In the genomic region with DNA sequence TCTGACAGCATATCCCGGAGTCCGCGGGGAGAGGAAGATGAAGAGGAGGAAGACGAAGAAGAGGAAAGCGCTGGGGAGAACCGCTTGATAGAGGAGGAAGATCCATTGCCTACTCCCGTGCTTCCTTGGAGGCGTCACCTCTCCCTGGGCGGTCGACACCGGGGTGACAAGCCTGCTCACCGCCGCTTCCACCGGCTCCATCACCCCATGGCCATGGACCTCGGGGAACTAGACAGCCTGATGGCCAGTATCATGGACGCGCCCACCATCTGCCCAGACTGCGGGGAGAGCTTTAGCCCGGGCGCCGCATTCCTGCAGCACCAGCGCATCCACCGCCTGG, we compare ENCODE assay signal across 8 mouse cellular contexts. TPM values are rescaled to one million over a fixed set of nuclear protein-coding genes. Genes with fewer than 3 reads are reported as not detected.
A peak's percentile ranks its signal among the peaks of the same experiment; 100 is the strongest.
DNase-seq lines count a peak whose midpoint lies in the region; ATAC-seq and TF ChIP-seq lines count a peak whose summit lies in the region.

No protein-coding gene starts in this region.

- no peaks in the 10 kb centered on the region for H3K36me3 ChIP-seq in embryonic facial prominence, embryonic 11.5 days (replicated peaks; ENCODE audit: control insufficient read depth, insufficient read depth, low read depth, low read length)
- H3K36me3 ChIP-seq in hindbrain, embryonic 15.5 days: 0 out of 2 replicates have a peak, but pooled peaks cover 4% of the 10 kb centered on the region
- 0 out of 2 replicates have a peak, but pooled peaks cover 2% of the 10 kb centered on the region for H3K36me3 ChIP-seq in midbrain, embryonic 16.5 days (ENCODE audit: control insufficient read depth, insufficient read depth, low read length)

- WGBS in embryonic facial prominence, embryonic 11.5 days: 2% methylated on average over 21 of the region's 23 CpGs
- 5% methylated on average over 23 of the region's 23 CpGs for WGBS in hindbrain, embryonic 15.5 days
- WGBS in midbrain, embryonic 16.5 days: 4% methylated on average over 23 of the region's 23 CpGs

- DNase-seq in layer of hippocampus, adult 2 months (ENCODE audit: low spot score in 2 of 2): no peak
- DNase-seq in layer of hippocampus, postnatal 36 days: no peak
- no peak for DNase-seq in embryonic facial prominence, embryonic 11.5 days (ENCODE audit: low spot score)
- DNase-seq in cerebellum, adult 9-11 months: no peak
- no peak for DNase-seq in urinary bladder, adult 18-20 months (ENCODE audit: low spot score in 2 of 2)
- no peak for DNase-seq in ovary, postnatal 36 days (ENCODE audit: low spot score)

- peaks cover 20% of the 10 kb centered on the region for H3K27me3 ChIP-seq in embryonic facial prominence, embryonic 11.5 days (ENCODE audit: control insufficient read depth, insufficient read depth, low read length)
- H3K27me3 ChIP-seq in hindbrain, embryonic 15.5 days: peaks cover 9% of the 10 kb centered on the region
- H3K27me3 ChIP-seq in midbrain, embryonic 16.5 days (ENCODE audit: control insufficient read depth, insufficient read depth, low read depth, low read length): peaks cover 7% of the 10 kb centered on the region

- H3K9ac ChIP-seq in embryonic facial prominence, embryonic 11.5 days (replicated peaks; ENCODE audit: low read length): no peak overlapping the region; the same call in 1 of the 2 replicates
- H3K9ac ChIP-seq in hindbrain, embryonic 15.5 days: peak overlapping the region; percentile 49
- H3K9ac ChIP-seq in midbrain, embryonic 16.5 days (ENCODE audit: low read depth, low read length): peak overlapping the region; percentile 65; the same call in 1 of the 2 replicates

- no peak; the same call in 1 of the 2 replicates for ATAC-seq in embryonic facial prominence, embryonic 11.5 days (replicated peaks; ENCODE audit: insufficient number of reproducible peaks, low FRiP score, low TSS enrichment, low read depth)
- no peak; the same call in 1 of the 2 replicates for ATAC-seq in hindbrain, embryonic 15.5 days (ENCODE audit: low FRiP score, low read depth)
- ATAC-seq in midbrain, embryonic 16.5 days: no peak

- no peaks in the 10 kb centered on the region for H3K9me3 ChIP-seq in embryonic facial prominence, embryonic 11.5 days (replicated peaks; ENCODE audit: control insufficient read depth, low read length)
- H3K9me3 ChIP-seq in hindbrain, embryonic 15.5 days: no peaks in the 10 kb centered on the region
- H3K9me3 ChIP-seq in midbrain, embryonic 16.5 days (replicated peaks; ENCODE audit: control insufficient read depth, low read length, poor library complexity, severe bottlenecking): no peaks in the 10 kb centered on the region

- no peak for TF ChIP-seq CTCF in layer of hippocampus, adult 2 months (conservative IDR thresholded peaks at IDR 0.05)

- H3K4me3 ChIP-seq in layer of hippocampus, adult 2 months: peak overlapping the region; percentile 81
- H3K4me3 ChIP-seq in embryonic facial prominence, embryonic 11.5 days (ENCODE audit: low read depth, low read length): peak overlapping the region; percentile 57
- peak overlapping the region; percentile 56 for H3K4me3 ChIP-seq in hindbrain, embryonic 15.5 days
- H3K4me3 ChIP-seq in midbrain, embryonic 16.5 days (ENCODE audit: low read depth, low read length): peak overlapping the region; percentile 55

- peak overlapping the region; percentile 99 for H3K4me2 ChIP-seq in embryonic facial prominence, embryonic 11.5 days (ENCODE audit: low read depth, low read length)
- peak overlapping the region; percentile 80 for H3K4me2 ChIP-seq in hindbrain, embryonic 15.5 days
- H3K4me2 ChIP-seq in midbrain, embryonic 16.5 days (ENCODE audit: low read length): peak overlapping the region; percentile 85

- H3K27ac ChIP-seq in layer of hippocampus, adult 2 months: peak overlapping the region; percentile 83
- no peak overlapping the region for H3K27ac ChIP-seq in embryonic facial prominence, embryonic 11.5 days (replicated peaks; ENCODE audit: low read depth, low read length)
- H3K27ac ChIP-seq in hindbrain, embryonic 15.5 days (replicated peaks): no peak overlapping the region
- no peak overlapping the region for H3K27ac ChIP-seq in midbrain, embryonic 16.5 days (ENCODE audit: low read length)

- no peaks in the 10 kb centered on the region for H3K4me1 ChIP-seq in embryonic facial prominence, embryonic 11.5 days (ENCODE audit: control insufficient read depth, insufficient read depth, low read length)
- H3K4me1 ChIP-seq in hindbrain, embryonic 15.5 days (replicated peaks): peaks cover 26% of the 10 kb centered on the region
- H3K4me1 ChIP-seq in midbrain, embryonic 16.5 days (ENCODE audit: control insufficient read depth, insufficient read depth, low read length): peaks cover 4% of the 10 kb centered on the region; the same call in 1 of the 2 replicates

RNA-seq across cellular contexts. Expression of a gene that starts 29.7 kb away (rescaled TPM):
- total RNA-seq in layer of hippocampus, adult 2 months (2021): not detected
- total RNA-seq in layer of hippocampus, postnatal 36 days (2021): not detected
- polyA plus RNA-seq in embryonic facial prominence, embryonic 11.5 days (2014; fragmentation: Nextera tagmentation; extraction: Ambion mirVana): not detected in 2 replicates
- polyA plus RNA-seq in hindbrain, embryonic 15.5 days (2015; fragmentation: Nextera tagmentation; extraction: Ambion mirVana): not detected in 2 replicates
- polyA plus RNA-seq in midbrain, embryonic 16.5 days (2015; fragmentation: Nextera tagmentation; extraction: Ambion mirVana): 0.12 TPM in 1 of 2 replicates, not detected in the other

RNA-seq across cellular contexts. Expression of a gene that starts 45.0 kb away (rescaled TPM):
- 10 to 100 TPM; 28.5 to 29.1 TPM for total RNA-seq in layer of hippocampus, adult 2 months (2021)
- total RNA-seq in layer of hippocampus, postnatal 36 days (2021): 10 to 100 TPM; 27.8 to 28.2 TPM
- 9.7 and 9.9 TPM in 2 replicates for polyA plus RNA-seq in embryonic facial prominence, embryonic 11.5 days (2014; fragmentation: Nextera tagmentation; extraction: Ambion mirVana)
- polyA plus RNA-seq in hindbrain, embryonic 15.5 days (2015; fragmentation: Nextera tagmentation; extraction: Ambion mirVana): 14.7 and 17.3 TPM in 2 replicates
- 17.7 and 18.2 TPM in 2 replicates for polyA plus RNA-seq in midbrain, embryonic 16.5 days (2015; fragmentation: Nextera tagmentation; extraction: Ambion mirVana)
